Mouse (Mus musculus): ENCODE results near the gene Gjd3. TPM values are rescaled to one million over a fixed set of nuclear protein-coding genes. Genes with fewer than 3 reads are reported as not detected.
"Not testable (repeated sequence)": the region's sequence is repeated elsewhere in the genome, so short reads cannot be mapped to it uniquely, and the experiment has no call there.

Gjd3 gene
- polyA plus RNA-seq, 1 experiment from 2014 or later = 0.51 TPM

- Histone ChIP-seq H3K9ac (replicated peaks) (no peak overlapping the region), H3K27ac (no peak overlapping the region), H3K4me3 (replicated peaks) (no peak overlapping the region), H3K36me3 (peaks cover 99% of the 10 kb centered on the region), H3K9me3 (no peaks in the 10 kb centered on the region), H3K4me2 (no peak overlapping the region), H3K4me1 (replicated peaks) (no peaks in the 10 kb centered on the region), H3K27me3 (no peaks in the 10 kb centered on the region)
- ATAC-seq (ENCODE audit: insufficient number of reproducible peaks, insufficient read depth, low FRiP score, low TSS enrichment, low read depth) = no peak
- 96% methylated on average over 9 of the region's 9 CpGs for WGBS
Observed at GRCm38 (mm10) chr11:99006788-99007187, 24.0 kb upstream of the Gjd3 start.

- H3K27me3 ChIP-seq = no peaks in the 10 kb centered on the region
- no peak for ATAC-seq (ENCODE audit: insufficient number of reproducible peaks, insufficient read depth, low FRiP score, low TSS enrichment, low read depth)
- WGBS = 90% methylated on average over 11 of the region's 11 CpGs
Observed at GRCm38 (mm10) chr11:98999243-98999642, 16.4 kb upstream of the Gjd3 start.

GRCm38 (mm10) chr11:98998776-98999175 is 16.0 kb upstream of the Gjd3 start:
- no peaks in the 10 kb centered on the region for H3K27me3 ChIP-seq
- H3K4me3 ChIP-seq (replicated peaks) = no peak overlapping the region
- peaks cover 100% of the 10 kb centered on the region for H3K36me3 ChIP-seq
- H3K9me3 ChIP-seq = no peaks in the 10 kb centered on the region
- ATAC-seq (ENCODE audit: insufficient number of reproducible peaks, insufficient read depth, low FRiP score, low TSS enrichment, low read depth) = no peak
- H3K9ac ChIP-seq (replicated peaks) = no peak overlapping the region
- no peak overlapping the region for H3K4me2 ChIP-seq
- H3K27ac ChIP-seq = no peak overlapping the region
- H3K4me1 ChIP-seq (replicated peaks) = no peaks in the 10 kb centered on the region

More at GRCm38 (mm10) chr11:98999243-98999642, 16.4 kb upstream of the Gjd3 start:
- no peaks in the 10 kb centered on the region for H3K4me1 ChIP-seq (replicated peaks)
- H3K9me3 ChIP-seq = no peaks in the 10 kb centered on the region
- H3K4me3 ChIP-seq (replicated peaks) = no peak overlapping the region
- H3K9ac ChIP-seq (replicated peaks) = no peak overlapping the region
- H3K36me3 ChIP-seq = peaks cover 100% of the 10 kb centered on the region
- no peak overlapping the region for H3K4me2 ChIP-seq
- H3K27ac ChIP-seq = no peak overlapping the region

GRCm38 (mm10) chr11:98997659-98998058 is 14.8 kb upstream of the Gjd3 start:
- Histone ChIP-seq H3K9ac (replicated peaks) (no peak overlapping the region), H3K4me1 (replicated peaks) (no peaks in the 10 kb centered on the region), H3K4me2 (no peak overlapping the region), H3K27me3 (no peaks in the 10 kb centered on the region), H3K27ac (no peak overlapping the region), H3K9me3 (no peaks in the 10 kb centered on the region), H3K4me3 (replicated peaks) (no peak overlapping the region), H3K36me3 (peaks cover 100% of the 10 kb centered on the region)
- ATAC-seq (ENCODE audit: insufficient number of reproducible peaks, insufficient read depth, low FRiP score, low TSS enrichment, low read depth) = no peak
- 96% methylated on average over 4 of the region's 4 CpGs for WGBS

GRCm38 (mm10) chr11:98995987-98996386 is 13.2 kb upstream of the Gjd3 start:
- WGBS = 95% methylated on average over 7 of the region's 7 CpGs

GRCm38 (mm10) chr11:98990866-98991265 is 8.1 kb upstream of the Gjd3 start:
- 84% methylated on average over 6 of the region's 6 CpGs for WGBS
- Histone ChIP-seq H3K36me3 (peaks cover 55% of the 10 kb centered on the region), H3K27me3 (peaks cover 3% of the 10 kb centered on the region; the same call in 1 of the 2 replicates), H3K4me1 (replicated peaks) (no peaks in the 10 kb centered on the region), H3K9ac (replicated peaks) (no peak overlapping the region), H3K4me3 (replicated peaks) (no peak overlapping the region), H3K9me3 (no peaks in the 10 kb centered on the region), H3K27ac (no peak overlapping the region), H3K4me2 (no peak overlapping the region)
- no peak for ATAC-seq (ENCODE audit: insufficient number of reproducible peaks, insufficient read depth, low FRiP score, low TSS enrichment, low read depth)

More at GRCm38 (mm10) chr11:98995987-98996386, 13.2 kb upstream of the Gjd3 start:
- Histone ChIP-seq H3K9ac (replicated peaks) (no peak overlapping the region), H3K4me1 (replicated peaks) (no peaks in the 10 kb centered on the region), H3K27me3 (no peaks in the 10 kb centered on the region), H3K36me3 (peaks cover 100% of the 10 kb centered on the region), H3K9me3 (no peaks in the 10 kb centered on the region), H3K4me3 (replicated peaks) (no peak overlapping the region), H3K4me2 (no peak overlapping the region), H3K27ac (no peak overlapping the region)
- no peak for ATAC-seq (ENCODE audit: insufficient number of reproducible peaks, insufficient read depth, low FRiP score, low TSS enrichment, low read depth)

- H3K4me3 ChIP-seq (replicated peaks); H3K4me1 ChIP-seq (replicated peaks); ATAC-seq (ENCODE audit: insufficient number of reproducible peaks, insufficient read depth, low FRiP score, low TSS enrichment, low read depth); H3K27me3 ChIP-seq; H3K27ac ChIP-seq; H3K4me2 ChIP-seq; H3K9ac ChIP-seq (replicated peaks); H3K9me3 ChIP-seq: not testable (repeated sequence)
- 98% methylated on average over 6 of the region's 6 CpGs for WGBS
- peaks cover 29% of the 10 kb centered on the region for H3K36me3 ChIP-seq
Observed at GRCm38 (mm10) chr11:98988260-98988659, 5.4 kb upstream of the Gjd3 start.

- no peaks in the 10 kb centered on the region for H3K9me3 ChIP-seq
- no peak overlapping the region for H3K4me2 ChIP-seq
- no peak overlapping the region for H3K4me3 ChIP-seq (replicated peaks)
- H3K27me3 ChIP-seq = peaks cover 25% of the 10 kb centered on the region
- 87% methylated on average over 7 of the region's 7 CpGs for WGBS
- no peak overlapping the region for H3K27ac ChIP-seq
- peaks cover 15% of the 10 kb centered on the region for H3K4me1 ChIP-seq (replicated peaks)
- peaks cover 4% of the 10 kb centered on the region; the same call in 1 of the 2 replicates for H3K36me3 ChIP-seq
- no peak for ATAC-seq (ENCODE audit: insufficient number of reproducible peaks, insufficient read depth, low FRiP score, low TSS enrichment, low read depth)
- H3K9ac ChIP-seq (replicated peaks) = no peak overlapping the region
Observed at GRCm38 (mm10) chr11:98985542-98985941, 2.7 kb upstream of the Gjd3 start.

GRCm38 (mm10) chr11:98983551-98983950 is 735 bp upstream of the Gjd3 start:
- no peaks in the 10 kb centered on the region for H3K9me3 ChIP-seq
- H3K27me3 ChIP-seq = peaks cover 25% of the 10 kb centered on the region
- ATAC-seq (ENCODE audit: insufficient number of reproducible peaks, insufficient read depth, low FRiP score, low TSS enrichment, low read depth) = no peak
- no peak overlapping the region; the same call in 1 of the 2 replicates for H3K4me2 ChIP-seq
- H3K27ac ChIP-seq = no peak overlapping the region
- peaks cover 19% of the 10 kb centered on the region for H3K4me1 ChIP-seq (replicated peaks)
- H3K36me3 ChIP-seq = peaks cover under 1% of the 10 kb centered on the region; the same call in 1 of the 2 replicates
- H3K9ac ChIP-seq (replicated peaks) = no peak overlapping the region
- no peak overlapping the region for H3K4me3 ChIP-seq (replicated peaks)
- 47% methylated on average over 8 of the region's 8 CpGs for WGBS

GRCm38 (mm10) chr11:98981997-98982772 is 631 bp downstream of the Gjd3 start:
- Histone ChIP-seq H3K27ac (peak overlapping the region; percentile 76; the same call in 1 of the 2 replicates), H3K4me1 (replicated peaks) (peaks cover 19% of the 10 kb centered on the region), H3K9ac (replicated peaks) (peak overlapping the region; percentile 70), H3K4me3 (replicated peaks) (peak overlapping the region; percentile 65), H3K36me3 (no peaks in the 10 kb centered on the region), H3K4me2 (peak overlapping the region; percentile 97), H3K9me3 (no peaks in the 10 kb centered on the region), H3K27me3 (peaks cover 25% of the 10 kb centered on the region)
- WGBS = under 1% methylated on average over 93 of the region's 94 CpGs
- ATAC-seq (ENCODE audit: insufficient number of reproducible peaks, insufficient read depth, low FRiP score, low TSS enrichment, low read depth) = peak; percentile 52

GRCm38 (mm10) chr11:98981289-98981996 is 1.4 kb downstream of the Gjd3 start:
- H3K27ac ChIP-seq = peak overlapping the region; percentile 76; the same call in 1 of the 2 replicates
- peaks cover 19% of the 10 kb centered on the region for H3K4me1 ChIP-seq (replicated peaks)
- H3K9ac ChIP-seq (replicated peaks) = peak overlapping the region; percentile 70
- no peak for ATAC-seq (ENCODE audit: insufficient number of reproducible peaks, insufficient read depth, low FRiP score, low TSS enrichment, low read depth)
- H3K4me2 ChIP-seq = peak overlapping the region; percentile 97
- no peaks in the 10 kb centered on the region for H3K36me3 ChIP-seq
- WGBS = 39% methylated on average over 20 of the region's 20 CpGs
- H3K9me3 ChIP-seq = no peaks in the 10 kb centered on the region
- H3K4me3 ChIP-seq (replicated peaks) = peak overlapping the region; percentile 65
- H3K27me3 ChIP-seq = peaks cover 25% of the 10 kb centered on the region

Data from limb, embryonic 12.5 days (tissue).